Mouse (Mus musculus) liver (tissue): ENCODE results near the gene Ssr2.

Experiments used
- DNase-seq: peaks from one replicate; pipeline ENCODE4 v3.0.0-alpha.2; 2020; ENCODE audit warnings: mixed read lengths

The Ssr2 gene

GRCm38 (mm10) chr3:88542486-88542885 is 33.2 kb upstream of the Ssr2 start:
- DNase-seq, result no peak

DNA sequence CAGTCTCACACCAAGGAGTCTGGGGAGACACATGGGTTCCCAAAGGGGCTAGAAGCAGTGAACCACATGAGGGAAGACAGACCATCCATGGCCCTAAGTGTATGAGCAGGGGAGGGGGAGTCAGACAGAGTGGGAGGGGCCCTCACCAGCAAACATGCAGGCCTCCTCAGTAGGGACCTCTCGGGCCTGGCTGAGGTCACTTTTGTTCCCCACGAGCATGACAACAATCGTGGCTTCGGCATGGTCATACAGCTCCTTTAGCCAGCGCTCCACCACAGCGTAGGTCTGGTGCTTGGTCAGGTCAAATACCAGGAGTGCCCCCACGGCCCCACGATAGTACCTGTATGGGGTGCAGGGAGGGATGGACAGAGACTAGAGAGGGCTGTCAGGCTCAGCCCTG is 32.5 kb upstream of the Ssr2 start:
- DNase-seq, result no peak

- DNase-seq, result no peak
These were observed 31.8 kb upstream of the Ssr2 start for GRCm38 (mm10) chr3:88543651-88544410.

DNA sequence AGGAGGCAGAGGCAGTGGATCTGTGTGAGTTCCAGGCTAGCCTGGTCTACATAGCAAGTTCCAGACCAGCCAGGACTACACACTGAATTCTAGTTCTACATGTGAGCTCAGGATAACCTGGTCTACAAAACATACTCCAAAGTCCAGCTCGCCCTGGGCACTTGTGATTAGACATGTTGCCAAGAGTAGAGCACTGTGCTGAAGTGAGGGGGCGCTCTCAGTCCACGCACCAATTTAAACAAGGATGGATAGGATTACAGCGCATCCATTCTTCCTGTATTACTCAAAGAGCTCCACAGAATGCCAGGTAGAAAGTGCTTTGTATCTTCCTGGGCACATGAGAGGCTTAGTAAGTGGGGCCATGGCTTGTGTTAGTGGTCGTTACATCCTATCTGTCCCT is 31.2 kb upstream of the Ssr2 start:
- DNase-seq, result peak; percentile 49

GRCm38 (mm10) chr3:88544955-88545591 is 30.6 kb upstream of the Ssr2 start:
- DNase-seq, result no peak

DNA sequence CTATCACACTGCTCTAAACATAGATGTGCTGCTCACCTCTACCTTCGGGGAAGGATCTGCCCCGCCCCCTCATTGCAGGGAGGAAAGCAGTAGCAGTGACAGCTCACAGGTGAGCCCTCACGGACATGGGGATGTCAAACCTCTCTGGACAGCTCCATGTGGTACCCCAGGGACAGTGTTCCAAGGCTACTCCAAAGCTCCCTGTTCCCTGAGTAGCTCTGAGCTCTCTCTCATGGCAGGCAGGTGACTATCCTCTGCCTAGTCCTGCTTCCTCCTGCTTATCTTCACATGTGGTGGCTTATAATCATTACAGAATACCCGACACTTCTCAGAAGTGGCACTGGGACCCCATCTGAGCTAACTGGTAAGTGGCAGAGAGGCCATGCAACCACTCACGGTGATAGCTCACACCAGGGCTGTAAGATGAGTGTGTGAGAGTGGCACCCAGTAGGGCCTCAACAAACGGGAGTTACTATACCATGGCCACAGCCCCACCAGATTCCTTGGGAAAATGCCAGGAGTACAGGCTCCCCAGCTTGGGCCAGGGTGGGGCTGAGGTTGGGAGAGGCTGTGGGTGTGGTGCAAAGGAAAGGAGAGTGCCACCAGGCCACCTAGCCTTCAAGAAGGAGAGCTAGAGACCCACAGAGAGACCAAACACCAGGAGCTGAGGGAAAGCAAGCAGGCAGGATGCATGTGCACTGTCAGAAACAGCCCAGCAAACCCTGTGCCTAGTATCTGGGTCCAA is 28.8 kb upstream of the Ssr2 start:
- DNase-seq, result no peak

DNA sequence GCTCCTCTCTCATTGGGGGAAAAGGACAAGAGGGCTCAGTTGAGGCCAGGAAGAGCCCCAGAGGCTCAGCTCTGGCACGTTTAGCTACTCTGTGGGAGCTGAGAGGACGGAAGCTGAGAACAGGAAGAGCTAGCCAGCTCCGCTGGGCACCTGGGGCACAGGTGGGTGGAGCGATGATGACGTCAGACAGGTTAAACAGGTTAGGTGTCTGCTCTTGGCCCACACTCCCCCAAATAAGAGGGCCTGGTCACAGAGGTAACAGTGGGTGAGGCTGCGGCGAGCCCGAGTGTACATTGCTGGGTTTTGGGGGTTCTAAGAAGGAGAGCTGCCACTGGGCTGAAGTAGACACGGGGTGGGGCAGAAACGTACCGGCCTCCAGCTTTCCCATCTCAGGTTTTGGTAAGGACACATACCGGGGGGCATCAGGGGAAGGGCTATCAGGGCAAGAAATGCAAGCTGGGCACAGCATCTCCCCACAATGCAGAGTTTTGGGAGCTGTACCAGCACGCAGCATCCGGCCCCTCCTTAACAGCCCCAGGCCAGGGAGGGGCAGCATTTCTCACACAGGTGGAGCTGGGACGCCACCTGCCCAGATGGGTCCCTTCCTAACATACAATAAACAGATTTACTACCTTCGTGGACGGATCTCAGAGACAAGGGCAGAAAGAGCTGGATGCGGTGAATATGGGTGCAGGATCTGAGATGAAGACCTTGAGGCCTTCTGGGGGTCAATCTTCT is 27.3 kb upstream of the Ssr2 start, which contains the start of gene Rab25:
Gene Rab25 (minus strand): TSS at position 121 of the 738 bp plus-strand sequence.
- peak; percentile 2 for DNase-seq

DNA sequence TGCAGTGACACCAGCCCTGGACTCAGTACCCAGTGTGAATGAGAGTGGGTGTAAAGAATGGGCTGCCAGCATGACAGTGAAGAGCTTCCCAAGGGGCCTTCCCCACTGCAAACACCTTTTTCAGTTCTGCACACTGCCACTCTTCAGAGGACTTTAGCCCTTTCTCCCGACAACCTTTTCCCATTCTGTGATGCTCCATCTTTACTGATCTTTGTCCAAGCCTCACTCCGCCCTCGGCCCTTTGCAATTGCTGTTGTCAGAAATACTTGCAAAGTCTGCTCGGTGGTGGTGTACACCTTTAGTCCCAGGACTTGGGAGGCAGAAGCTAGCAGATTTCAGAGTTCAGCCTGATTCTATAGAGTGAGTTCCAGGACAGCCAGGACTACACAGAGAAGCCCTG is 24.1 kb upstream of the Ssr2 start:
- DNase-seq, result no peak

DNA sequence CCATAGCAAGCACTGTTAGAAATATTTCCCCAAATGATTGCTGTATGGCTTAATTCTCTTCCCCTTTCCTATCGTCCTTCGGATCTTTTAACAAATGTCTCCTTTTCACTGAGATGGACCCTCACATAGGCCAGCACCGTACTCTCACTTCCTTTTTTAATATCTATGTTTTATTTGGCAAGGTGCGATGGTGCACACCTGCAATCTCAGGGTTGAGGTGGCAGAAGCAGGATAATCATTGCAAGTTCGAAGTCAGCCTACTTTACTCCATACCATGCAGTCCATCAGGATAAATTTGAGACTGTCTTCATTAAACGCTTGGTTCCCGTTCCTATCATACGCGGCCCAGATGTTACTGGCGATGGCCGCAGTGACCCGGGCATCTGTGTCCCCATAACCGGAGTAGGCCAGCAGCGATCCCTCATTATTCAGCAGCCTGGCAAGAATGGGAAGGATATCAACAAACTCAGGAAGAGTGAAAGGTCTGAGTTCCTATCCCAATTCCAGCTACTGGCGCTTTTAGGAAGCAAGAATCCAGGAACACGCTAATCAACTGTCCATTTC is 23.5 kb upstream of the Ssr2 start:
- no peak for DNase-seq

GRCm38 (mm10) chr3:88552676-88553524 is 22.8 kb upstream of the Ssr2 start, which contains the start of gene Lamtor2:
Gene Lamtor2, minus strand, starts transcription at chr3:88553074.
- DNase-seq, result peak; percentile 97

- DNase-seq, result peak; percentile 93
These were observed 22.2 kb upstream of the Ssr2 start, which contains the start of gene Ubqln4 for GRCm38 (mm10) chr3:88553525-88553879. Gene Ubqln4, plus strand, starts transcription at chr3:88553758.

GRCm38 (mm10) chr3:88553880-88554586 is 21.6 kb upstream of the Ssr2 start:
- peak; percentile 58 for DNase-seq

- DNase-seq, result no peak
These were observed 20.5 kb upstream of the Ssr2 start for GRCm38 (mm10) chr3:88555069-88555605.

- DNase-seq, result no peak
These were observed 19.9 kb upstream of the Ssr2 start for GRCm38 (mm10) chr3:88555731-88556130.

DNA sequence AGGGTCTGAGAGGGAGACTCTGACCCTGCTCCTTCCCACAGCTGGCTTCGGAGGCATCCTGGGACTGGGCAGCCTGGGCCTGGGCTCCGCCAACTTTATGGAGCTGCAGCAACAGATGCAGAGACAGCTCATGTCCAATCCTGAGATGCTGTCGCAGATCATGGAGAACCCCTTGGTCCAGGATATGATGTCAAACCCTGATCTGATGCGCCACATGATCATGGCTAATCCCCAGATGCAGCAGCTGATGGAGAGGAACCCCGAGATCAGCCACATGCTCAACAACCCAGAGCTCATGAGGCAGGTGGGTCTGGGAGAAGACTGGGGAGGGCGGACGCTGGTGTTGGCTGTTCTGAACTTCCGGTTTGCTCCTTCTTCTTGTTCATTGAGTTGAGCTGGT is 19.1 kb upstream of the Ssr2 start:
- DNase-seq, result no peak

GRCm38 (mm10) chr3:88559596-88559995 is 16.1 kb upstream of the Ssr2 start:
- DNase-seq, result no peak

- DNase-seq, result no peak
These were observed 13.7 kb upstream of the Ssr2 start for GRCm38 (mm10) chr3:88561989-88562388.

- no peak for DNase-seq
These were observed 12.2 kb upstream of the Ssr2 start for GRCm38 (mm10) chr3:88563442-88563841.

DNA sequence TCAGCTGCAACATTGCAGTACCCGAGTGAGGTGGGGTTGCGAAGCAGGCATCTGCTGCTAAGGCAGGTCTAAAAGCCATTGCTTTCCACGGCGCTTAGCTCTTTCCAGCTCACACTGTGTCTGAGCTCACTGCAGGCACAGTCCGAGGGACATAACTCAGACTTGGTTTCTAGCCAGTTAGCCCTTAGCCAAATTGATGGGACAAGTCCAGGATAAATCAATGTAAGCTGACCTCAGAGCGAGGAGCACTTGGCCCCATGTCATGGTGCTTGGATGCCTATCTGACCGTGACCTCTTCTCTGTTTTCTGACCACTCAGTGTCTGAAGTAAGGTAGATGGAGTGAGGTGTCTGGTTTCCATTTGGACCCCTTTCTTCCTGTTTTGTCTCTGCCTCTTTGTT is 11.7 kb upstream of the Ssr2 start:
- DNase-seq, result no peak

- no peak for DNase-seq
These were observed 9.6 kb upstream of the Ssr2 start for GRCm38 (mm10) chr3:88566116-88566515.
